Mouse (Mus musculus): Measurements from ENCODE around the gene Sspo. TPM values are rescaled to one million over a fixed set of nuclear protein-coding genes. Genes with fewer than 3 reads are reported as not detected.

Sspo gene
- total RNA-seq, 2 experiments from 2014 or later, result 0.19 to 0.71 TPM

DNA sequence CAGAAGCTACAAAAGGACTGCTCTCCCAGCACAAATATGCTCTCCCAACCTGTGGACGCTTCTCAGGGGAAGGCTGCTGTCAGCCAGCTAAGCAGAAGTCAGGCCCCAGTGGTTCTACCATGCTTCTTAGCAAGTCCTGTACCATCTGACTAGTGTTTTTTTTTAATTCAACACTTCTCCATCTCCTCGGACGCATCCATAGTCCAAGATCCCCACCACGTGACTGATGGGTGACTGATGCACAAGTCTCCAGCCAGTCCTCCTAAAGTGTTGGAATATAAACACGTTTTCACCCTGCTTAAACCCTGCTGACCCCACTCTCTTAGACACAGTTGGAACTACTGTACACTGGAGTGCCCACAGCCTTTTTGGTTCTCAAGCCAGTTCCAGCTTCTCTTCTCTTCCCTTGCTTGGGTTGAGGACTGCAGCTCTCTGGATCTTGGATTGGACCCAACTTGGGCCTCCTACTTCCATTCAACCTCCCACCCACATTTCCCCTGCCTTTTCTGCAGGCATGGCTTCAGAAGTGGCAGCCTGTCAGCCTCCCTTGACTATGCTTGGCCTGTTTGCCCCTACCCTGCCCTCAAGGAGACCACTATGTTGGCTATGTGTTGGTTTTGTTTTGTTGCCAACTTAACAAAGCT is 12.2 kb upstream of the Sspo start:
- no peak for DNase-seq (ENCODE audit: low spot score)

DNA sequence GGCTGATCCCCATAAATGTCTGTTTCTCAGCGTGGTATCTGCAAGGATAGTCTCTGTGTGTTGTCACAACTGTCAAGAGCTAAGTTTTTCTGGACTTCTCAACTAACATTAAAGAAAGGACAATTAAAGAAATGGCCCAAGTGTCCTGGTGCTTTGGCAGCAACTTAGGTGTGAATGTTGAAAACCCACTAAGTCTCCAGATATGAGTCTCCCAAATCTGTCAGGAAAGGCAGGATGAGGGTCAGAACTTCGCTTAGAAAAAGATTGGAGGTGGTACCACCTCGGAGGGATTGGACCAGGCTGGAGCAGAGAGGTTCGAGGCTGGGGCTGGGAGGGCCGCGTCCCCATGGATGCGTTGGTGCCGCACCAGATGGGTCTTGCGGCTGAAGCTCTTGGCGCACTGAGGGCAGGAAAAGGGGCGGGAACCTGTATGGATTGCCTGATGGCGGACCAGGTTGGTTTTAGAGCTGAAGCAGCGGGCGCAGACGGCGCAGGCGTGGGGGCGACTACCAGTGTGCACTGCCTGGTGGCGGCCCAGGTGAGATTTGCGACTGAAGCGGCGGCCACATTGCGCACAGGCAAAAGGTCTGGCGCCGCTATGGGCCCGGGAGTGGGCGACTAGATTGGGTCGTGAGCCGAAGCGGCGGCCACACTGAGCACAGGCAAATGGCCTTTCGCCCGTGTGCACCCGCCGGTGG is 10.2 kb upstream of the Sspo start:
- DNase-seq (ENCODE audit: low spot score), result no peak

DNA sequence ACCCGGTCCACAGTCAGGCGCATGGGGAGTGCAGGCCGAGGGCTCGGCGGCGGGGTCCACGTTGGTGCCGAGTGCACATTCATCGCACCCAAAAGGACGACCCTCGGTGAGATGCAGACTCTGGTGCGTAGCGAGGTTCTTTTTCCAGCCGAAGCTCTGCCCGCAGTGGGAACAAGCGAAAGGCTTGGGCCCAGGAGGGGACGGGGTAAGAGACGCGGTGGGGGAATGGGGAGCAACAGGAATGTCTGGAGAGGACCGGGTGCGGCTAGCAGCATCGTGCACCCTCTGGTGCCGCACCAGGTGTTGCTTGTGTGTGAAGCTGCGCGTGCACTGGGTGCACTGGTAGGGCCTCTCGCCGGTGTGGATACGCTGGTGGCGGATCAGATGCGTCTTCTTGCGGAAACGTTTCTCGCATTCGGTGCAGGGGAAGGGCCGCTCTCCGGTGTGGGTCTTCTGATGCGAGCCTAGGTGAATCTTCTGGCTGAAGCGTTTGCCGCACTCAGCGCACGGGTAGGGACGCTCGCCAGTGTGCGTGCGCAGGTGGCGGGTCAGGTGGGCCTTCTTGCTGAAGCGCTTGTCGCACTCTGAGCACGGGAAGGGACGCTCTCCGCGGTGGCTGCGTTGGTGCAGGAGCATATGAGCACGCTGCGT is 9.4 kb upstream of the Sspo start:
- DNase-seq (ENCODE audit: low spot score), result no peak

DNA sequence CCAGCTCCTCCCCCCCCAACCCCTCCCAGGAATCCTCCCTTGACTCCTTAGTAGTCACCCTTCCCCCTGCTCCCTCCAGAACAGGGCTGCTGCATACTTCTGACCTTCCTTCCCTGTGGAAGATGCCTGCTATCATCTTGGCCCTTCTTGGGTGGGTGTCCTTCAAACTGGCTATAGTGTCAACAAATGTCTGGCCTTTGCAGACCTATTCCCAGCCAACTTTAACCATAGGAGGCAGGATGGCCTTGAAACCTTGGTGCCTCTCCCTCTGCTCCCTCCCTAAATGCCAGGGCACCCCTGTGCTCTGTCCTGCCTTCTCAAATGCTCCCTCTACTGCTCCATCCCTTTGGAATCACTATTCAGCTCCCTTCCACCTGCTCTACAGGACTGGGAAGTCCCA is 8.4 kb upstream of the Sspo start:
- no peak for DNase-seq (ENCODE audit: low spot score)

DNA sequence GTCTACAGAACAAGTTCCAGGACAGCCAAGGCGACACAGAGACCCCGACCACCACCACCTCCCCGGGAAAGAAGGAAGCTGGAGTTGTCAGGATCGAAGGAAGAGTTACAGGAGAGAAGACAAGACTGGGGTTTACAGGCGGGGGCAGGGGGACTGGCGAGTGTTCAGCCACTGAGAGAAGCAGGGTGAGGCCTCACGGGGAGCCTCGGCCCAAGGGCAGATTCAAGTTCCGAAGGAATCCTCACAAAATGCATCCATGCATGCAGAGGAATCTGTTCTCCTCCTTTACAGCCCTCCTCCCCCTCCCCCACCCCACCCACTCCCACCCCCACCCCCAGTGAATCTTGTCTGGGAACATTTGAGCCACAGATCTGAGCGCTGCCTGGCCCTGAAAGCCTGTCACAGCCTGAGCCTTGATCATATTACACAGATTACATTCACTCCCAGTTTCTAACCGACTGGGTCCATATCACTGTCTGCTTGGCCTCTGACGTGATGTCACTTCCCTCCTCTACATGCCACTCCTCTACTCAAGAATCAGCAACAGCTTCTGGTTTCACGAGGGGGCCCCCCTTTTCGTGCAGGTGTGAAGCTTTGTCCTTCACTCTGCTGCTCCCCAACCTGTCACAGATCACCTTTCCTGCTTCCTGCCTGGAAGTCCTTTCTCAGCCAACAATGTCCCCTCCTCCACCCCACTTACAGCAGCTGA is 7.6 kb upstream of the Sspo start:
- no peak for DNase-seq (ENCODE audit: low spot score)

DNA sequence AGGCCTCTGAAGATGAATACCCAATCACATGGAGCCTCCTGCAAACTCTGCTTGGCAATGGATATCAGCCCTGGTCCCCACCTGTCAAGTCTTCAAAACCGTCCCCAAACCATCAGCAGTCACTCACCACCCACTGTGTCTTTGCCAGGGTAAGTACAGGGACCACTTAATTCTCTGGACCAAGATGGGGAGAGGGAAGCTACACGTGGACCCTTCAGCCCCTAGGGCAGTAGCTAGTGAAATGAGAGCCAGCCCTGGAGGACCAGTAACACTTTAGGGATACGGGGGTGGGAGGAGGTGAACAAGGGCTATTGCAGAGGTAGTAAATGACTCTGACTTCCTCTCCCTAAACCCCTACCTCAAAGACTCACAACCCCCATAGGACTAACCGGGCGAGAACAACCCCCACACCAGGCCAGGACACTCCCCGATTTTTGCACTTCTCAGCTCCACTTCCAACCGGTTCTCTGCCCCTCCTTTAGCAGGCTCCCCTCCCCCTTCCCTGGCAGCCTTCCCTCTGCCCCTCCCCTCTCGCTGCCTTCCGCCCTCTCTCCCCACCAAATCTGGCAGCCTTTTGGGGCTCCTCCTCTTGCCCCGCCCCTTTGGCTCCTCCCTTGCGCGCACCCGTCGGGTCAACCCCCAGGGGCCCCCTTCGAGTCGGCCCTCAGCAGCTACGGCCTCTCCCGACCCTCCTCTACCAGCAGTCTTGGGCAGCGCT is 4.3 kb upstream of the Sspo start:
- DNase-seq (ENCODE audit: low spot score), result peak; percentile 94

DNA sequence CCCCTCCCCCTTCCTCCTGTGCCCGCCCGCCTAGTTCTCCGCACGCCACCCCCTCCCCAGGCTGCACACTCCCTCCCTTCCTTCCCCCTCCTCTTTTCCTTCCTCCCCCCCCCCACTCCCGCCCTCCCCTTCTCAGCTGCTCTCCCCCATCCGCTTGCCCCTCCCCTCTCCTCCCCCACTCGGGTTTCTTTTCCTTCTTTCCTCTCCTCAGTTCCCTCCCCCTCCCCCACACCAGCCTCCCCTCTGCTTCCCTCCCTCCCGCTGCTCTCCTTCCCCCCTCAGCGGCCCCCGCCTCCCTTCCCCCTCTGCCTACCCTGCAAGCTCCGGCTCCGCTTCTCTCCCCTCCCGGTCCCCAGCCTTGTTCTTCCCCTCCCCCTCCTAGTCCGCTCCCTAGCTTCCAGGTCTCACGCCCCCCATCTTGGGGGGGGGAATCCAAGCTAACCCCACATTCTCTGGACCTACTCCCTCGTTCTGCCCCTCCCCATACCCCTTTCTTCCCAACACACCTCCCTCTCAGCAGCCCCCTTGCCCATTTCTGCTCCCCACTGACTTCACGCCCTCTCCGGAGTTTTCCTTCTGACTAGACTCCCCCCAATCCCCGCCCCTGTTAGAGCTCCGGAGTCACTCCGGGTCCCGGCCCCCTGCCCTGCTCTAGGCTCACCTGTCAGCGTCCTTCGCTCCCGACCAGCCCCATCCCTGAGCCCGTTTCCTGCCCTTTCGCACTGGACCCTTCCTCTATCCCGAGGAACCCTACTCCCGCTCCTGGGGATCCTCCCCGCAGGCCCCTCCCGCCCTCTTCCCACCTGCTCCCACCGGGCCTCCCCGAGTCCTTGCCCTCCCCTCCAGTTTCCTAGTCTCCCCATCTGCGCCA is 3.5 kb upstream of the Sspo start:
- peak; percentile 68 for DNase-seq (ENCODE audit: low spot score)

DNA sequence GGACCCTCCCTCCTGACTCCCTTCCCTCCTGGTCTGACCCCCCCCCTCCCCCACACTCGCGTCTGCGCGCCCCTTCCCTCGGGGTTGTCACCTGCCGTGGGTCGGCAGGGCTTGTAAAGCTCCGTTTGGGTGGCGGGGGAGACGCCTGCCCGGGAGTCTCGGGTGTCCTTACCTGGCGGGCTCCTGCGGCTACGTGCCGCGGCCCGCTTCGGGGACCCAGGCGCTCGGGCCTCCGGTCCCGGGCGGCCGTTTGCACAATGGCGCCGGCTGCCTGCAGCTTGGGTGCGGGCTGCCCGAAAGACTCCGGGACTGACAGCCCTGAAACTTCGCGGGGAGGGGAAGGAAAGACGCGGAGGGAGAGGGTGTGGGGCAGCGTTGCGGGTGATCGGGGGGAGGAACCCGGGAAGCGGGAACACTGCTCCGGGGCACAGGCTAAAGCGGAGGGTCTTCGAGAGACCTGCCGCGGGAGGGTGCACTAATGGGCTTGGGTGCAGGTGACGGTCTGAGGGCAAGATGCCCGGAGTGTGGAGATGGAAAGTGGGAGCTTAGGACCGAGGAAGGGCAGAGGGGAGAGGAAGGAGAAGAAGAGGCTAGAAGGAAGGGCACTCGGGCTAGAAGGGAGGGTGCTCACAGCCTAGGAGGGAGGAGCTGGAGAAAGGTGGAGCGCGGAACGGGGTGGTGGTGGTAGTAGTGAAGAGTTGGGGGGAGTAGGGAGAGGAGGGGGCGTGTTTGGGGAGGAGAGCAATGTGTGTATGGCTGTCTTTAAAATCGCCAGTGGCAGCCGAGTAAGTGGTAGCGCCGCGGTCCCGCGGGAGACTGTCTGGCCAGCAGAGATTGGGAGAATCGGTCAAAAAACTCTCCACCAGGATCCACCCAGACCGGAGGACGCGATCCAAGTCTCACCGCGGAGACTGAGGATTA is 2.6 kb upstream of the Sspo start, which contains the start of gene Zfp467:
TSS of gene Zfp467 (minus strand) at position 645 of the 921 bp plus-strand sequence.
- DNase-seq (ENCODE audit: low spot score), result peak; percentile 46

DNA sequence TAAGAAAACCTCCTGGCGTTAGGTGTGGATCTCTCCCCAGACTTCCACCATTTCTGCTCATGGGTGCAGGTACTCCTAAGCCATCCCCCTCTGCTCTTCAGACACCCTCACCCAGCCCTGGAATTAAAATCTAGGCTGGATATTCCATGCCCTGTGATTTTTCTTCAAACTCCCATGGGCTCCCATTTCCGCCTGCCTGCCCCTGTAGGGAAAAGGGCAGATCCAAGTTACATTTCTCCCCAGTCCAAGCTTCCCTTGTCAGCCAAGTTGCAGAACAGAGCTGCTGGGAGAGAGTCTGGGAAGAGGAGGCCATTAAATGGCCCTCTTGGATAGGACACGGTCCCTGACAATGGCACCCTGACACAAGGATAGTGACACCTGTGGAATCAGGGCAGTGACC is 1.8 kb upstream of the Sspo start:
- no peak for DNase-seq (ENCODE audit: low spot score)

DNA sequence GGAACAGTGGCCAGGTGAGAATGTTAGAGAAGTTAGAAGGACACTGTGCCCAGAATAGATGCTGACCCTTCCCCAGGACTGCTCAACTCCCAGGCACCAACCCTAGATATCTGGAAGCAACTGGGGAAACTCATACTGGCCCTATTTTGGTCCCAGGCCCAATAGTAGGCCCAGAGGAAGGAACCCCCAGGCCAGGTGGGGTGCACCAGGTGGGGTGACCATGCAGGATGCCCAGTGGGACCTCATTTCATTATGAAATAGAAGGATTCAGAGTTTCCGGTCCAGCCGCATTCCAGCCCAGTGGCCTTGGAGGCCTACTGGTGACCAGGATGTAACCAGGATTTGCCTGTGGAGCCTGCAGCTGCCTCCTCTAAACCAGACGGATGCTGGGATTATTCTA is 1.1 kb upstream of the Sspo start:
- DNase-seq (ENCODE audit: low spot score), result no peak

DNA sequence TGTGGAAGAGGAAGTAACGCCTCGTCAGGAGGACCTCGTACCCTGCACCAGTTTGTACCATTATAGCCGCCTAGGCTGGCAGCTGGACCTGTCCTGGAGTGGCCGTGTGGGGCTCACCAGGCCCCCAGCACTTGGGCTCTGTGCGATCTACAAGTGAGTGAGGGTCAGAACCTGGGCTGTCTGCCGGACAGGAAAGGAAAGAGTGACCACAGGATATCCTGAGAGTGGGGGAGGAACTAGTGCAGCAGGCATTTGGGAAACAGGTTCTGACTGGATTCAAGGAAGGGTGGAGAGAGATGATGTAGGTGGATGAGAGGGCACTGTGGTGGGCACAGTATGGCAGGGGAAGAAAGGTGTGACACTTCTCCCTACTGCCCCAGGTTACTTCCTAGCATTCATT is 498 bp downstream of the Sspo start:
- no peak for DNase-seq (ENCODE audit: low spot score)

DNA sequence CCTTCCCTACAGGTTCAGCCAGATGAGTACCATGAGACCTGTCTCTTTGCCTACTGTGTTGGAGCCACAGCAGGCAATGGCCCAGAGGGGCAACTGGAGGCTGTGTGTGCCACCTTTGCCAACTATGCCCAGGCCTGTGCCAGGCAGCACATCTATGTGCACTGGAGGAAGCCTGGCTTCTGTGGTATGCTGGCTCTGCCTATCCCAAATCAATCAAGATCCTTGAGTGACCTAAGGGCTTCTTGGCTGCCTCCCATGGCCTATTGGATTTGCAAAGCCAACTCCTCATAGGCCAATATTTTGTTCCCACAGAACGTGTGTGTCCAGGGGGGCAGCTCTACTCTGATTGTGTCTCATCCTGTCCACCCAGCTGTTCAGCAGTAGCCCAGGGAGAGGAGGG is 4.1 kb downstream of the Sspo start:
- no peak for DNase-seq (ENCODE audit: low spot score)

DNA sequence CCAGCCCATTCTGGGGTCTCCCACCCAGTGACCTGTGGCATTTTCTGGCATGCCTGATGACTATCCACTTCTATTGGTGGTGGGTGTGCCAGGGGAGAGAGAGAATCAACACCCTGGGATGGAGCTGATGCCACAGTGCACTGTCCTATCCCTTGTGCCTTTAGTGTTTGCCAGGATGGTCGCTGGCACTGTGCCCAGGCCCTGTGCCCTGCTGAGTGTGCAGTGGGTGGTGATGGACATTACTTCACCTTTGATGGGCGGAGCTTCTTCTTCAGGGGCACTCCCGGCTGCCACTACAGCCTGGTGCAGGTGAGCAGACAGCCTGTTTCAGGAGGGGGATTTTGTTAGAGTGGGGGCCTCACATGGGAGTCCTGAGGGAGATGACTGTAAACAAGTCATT is 4.7 kb downstream of the Sspo start:
- no peak for DNase-seq (ENCODE audit: low spot score)

DNA sequence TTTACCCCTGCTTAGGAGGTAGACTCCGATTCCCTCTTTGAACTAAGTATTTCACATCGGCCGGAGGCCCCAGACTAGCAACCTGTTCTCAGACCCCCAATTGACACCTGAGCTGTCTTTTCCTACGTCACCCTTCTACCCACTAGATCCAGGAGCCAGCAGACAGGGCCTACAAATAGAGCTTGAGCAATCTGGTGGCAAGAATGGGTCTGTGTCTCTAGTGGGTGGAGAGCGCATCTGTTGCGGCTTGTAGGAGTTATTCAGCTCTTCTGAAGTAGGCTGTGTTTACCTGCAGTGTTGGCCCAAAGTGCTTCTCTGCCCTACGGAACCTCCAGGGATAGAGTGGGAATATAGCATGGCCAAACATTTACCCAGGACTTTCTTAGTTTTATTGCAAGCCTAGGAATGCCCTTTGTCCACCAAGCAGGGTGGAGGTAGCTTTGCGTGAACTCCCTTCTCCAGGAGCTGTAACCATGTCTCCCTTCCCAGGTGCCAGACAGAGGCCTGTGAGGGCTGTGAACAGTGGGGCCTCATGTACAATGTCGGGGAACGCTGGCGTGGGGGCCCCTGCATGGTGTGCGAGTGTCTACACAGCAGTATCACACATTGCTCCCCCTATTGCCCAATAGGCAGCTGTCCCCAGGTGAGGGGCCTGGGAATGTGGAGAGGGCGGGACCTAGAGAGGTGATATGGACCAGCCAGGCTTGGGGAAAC is 17.1 kb downstream of the Sspo start:
- no peak for DNase-seq (ENCODE audit: low spot score)

DNA sequence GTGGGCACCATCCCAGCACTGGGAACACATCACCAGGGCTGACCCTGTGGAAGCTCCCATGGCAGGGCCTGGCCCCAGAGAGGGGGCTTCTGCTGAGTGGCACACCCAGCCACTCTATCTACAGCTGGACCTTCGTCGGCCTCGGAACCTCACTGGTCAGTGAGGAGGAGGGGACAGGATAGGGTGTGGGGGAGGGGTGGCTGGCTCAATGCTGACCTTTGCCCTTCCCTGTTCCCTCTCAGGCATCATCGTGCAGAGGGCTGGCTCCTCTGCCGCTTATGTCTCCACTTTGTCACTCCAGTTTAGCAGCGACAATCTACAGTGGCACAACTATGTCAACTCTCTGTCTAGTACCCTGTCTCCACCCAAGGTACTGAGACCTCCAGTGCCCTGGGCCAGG is 18.7 kb downstream of the Sspo start:
- DNase-seq (ENCODE audit: low spot score), result no peak

DNA sequence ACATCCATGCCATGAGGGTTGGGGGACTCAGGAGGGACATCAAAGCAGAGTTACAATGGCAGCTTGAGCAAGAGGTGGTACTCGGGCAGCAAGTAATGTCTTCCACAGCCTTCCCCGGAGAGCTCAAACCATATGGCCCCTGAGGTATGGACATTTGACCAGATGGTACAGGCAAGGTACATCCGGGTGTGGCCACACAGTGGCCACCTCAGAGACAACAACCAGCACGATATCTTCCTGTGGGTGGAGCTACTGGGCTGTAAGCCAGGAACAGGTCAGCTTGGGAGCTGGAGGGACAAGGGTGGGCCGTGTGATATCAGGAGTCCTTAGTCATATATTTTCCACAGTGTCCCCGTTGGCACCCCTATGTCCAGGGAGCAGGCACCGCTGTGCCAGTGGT is 19.5 kb downstream of the Sspo start:
- DNase-seq (ENCODE audit: low spot score), result no peak

DNA sequence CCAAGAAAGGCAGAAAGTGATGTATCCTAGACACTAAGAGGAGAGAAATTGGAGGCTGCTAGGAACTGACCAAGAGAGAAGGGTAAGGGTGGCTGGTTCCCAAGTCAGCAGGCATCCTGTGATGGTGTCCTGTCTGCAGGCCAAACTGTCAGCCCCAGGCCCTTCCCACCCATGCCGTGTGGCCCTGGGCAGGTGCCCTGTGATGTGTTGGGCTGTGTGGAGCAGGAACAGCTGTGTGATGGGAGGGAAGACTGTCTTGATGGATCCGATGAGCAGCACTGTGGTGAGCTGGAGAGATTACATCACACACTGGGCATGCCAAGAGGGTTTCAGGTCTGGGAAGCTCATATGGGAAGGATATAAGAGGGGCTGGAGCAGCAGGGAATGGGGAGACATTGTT is 22.7 kb downstream of the Sspo start:
- no peak for DNase-seq (ENCODE audit: low spot score)

DNA sequence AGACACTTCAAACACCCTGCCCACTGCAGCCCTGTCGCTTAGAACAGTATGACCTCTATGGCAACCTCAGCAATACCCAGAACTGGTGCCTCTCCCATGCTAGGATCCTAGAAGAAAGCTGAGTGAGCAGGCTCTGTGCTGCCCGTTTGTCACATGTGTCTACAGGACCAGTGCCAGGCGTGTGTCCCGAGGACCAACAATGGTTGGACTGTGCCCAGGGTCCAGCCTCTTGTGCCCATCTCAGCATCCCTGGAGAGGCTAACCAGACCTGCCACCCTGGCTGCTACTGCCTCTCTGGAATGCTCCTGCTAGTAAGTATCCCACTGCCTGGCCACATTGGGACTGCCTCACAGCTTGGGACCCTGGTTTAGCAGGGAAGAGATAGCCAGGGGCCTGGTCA is 30.4 kb downstream of the Sspo start:
- no peak for DNase-seq (ENCODE audit: low spot score)

DNA sequence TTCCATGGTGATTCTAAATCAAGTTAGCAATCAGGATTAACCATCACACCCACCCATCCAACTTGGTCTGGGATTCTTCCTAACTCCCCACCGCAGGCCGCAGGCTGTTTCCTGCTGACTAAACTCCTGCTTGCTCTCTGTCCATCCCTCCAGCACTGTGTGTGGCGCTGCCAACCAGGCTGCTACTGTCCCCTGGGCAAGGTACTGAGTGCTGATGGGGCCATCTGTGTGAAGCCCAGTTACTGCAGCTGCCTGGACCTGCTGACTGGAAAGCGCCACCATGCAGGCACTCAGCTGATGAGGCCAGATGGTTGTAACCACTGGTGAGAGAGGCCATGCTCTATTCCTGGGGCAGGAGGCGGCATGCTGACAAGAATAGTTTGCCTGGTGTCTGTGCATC is 34.5 kb downstream of the Sspo start:
- DNase-seq (ENCODE audit: low spot score), result no peak
